Mouse (Mus musculus): ENCODE data around the gene Atg4a.

DNA sequence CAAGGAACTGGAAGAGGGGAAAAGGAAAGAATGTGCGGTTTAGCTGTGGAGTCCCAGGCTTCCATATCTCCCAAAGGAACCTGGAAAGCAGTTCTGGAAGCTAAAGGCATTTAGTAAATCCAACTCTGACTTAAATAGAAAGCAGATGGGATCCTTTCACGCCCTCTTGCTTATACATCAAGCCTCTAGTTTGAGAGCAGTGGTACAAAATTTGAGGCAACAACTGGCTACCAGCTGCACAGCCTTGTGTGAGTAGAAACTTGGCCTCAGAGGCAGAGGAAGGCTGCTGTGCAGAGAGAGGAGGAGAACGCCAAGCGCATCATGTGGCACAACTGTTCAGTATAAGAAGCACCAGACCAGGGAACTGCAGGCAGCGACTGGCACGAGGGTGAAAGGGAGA lies 35.4 kb upstream of the Atg4a start:
- TF ChIP-seq CTCF (IDR thresholded peaks at IDR 0.05; ENCODE audit: low read depth, low read length): no peak
- TF ChIP-seq GATA1 (IDR thresholded peaks at IDR 0.05; ENCODE audit: borderline replicate concordance, low read length): no peak
- TF ChIP-seq TAL1 (conservative IDR thresholded peaks at IDR 0.05; ENCODE audit: low read depth, low read length): no peak
